Mouse (Mus musculus): ENCODE data around the gene Vps18. TPM values are rescaled to one million over a fixed set of nuclear protein-coding genes. Genes with fewer than 3 reads are reported as not detected.

Vps18 gene
- polyA plus RNA-seq, 1 experiment from 2014 or later: 6.3 TPM

DNA sequence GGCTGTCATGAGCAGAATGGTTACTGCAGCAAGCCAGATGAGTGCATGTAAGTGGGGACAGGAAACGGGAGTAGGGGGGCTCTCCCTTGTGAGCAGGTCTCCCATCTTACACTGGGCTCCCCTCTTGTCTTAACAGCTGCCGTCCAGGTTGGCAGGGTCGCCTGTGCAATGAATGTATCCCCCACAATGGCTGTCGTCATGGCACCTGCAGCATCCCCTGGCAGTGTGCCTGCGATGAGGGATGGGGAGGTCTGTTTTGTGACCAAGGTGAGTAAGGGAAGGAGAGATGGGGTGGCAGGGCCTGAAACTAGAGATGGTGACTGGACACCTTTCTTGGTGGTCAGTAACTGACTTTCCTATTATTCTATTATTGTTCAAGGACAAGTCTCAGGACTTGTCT is 40.0 kb downstream of the Vps18 start:
- whole genome bisulfite sequencing (ENCODE audit: insufficient replicate concordance): 45% methylated on average over 5 of the region's 5 CpGs
- no peak for ATAC-seq (ENCODE audit: low read depth)
- Histone ChIP-seq H3K4me3 (ENCODE audit: low read depth, low read length) (no peak overlapping the region), H3K9ac (ENCODE audit: low read depth, low read length) (no peak overlapping the region), H3K36me3 (ENCODE audit: control insufficient read depth, insufficient read depth) (no peaks in the 10 kb centered on the region), H3K27me3 (ENCODE audit: control insufficient read depth, insufficient read depth, low read depth, low read length) (peaks cover 75% of the 10 kb centered on the region), H3K4me1 (ENCODE audit: control insufficient read depth, low read depth, low read length) (peaks cover 32% of the 10 kb centered on the region), H3K9me3 (replicated peaks; ENCODE audit: control insufficient read depth, low read length) (no peaks in the 10 kb centered on the region), H3K4me2 (ENCODE audit: low read depth, low read length) (no peak overlapping the region), H3K27ac (ENCODE audit: low read length) (no peak overlapping the region)

DNA sequence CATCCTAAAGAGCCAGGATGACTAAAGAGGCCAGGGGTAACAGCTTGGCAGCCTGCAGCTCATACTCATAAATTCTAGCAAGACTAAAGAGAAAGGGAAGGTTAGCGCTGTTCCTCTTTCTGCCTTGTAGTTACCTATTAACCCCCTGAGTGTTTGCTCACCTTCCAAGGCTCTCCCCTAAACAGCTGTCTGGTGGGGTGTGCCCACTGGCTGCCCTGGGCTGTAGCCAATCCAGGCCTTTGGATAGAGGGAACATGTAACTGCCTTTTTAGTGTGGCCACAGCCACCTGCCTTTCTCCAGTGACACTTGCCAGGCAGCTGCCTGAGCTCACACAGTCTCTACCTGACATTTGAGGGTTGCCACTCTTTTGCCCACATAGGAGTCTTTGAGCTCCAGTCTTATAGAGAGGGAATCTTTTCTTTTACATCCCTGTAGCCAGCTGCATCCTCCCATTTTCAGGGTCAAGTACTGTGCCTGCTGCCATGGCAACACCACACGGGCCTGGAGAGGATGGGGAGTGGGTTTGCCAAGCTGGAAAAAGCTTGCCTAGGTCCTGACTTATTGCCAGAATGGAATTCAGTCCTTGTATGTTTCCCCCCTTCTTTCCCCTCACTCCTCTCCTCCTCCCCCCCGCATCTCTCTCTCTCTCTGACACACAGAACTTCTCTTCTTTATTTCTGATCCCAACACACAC is 40.7 kb downstream of the Vps18 start:
- Histone ChIP-seq H3K27ac (ENCODE audit: low read length) (no peak overlapping the region), H3K27me3 (ENCODE audit: control insufficient read depth, insufficient read depth, low read depth, low read length) (peaks cover 68% of the 10 kb centered on the region), H3K9ac (ENCODE audit: low read depth, low read length) (no peak overlapping the region), H3K4me3 (ENCODE audit: low read depth, low read length) (no peak overlapping the region), H3K4me2 (ENCODE audit: low read depth, low read length) (no peak overlapping the region), H3K36me3 (ENCODE audit: control insufficient read depth, insufficient read depth) (no peaks in the 10 kb centered on the region), H3K4me1 (ENCODE audit: control insufficient read depth, low read depth, low read length) (peaks cover 29% of the 10 kb centered on the region), H3K9me3 (replicated peaks; ENCODE audit: control insufficient read depth, low read length) (no peaks in the 10 kb centered on the region)
- 49% methylated on average over 3 of the region's 3 CpGs for WGBS (ENCODE audit: insufficient replicate concordance)
- ATAC-seq (ENCODE audit: low read depth): peak; percentile 69

DNA sequence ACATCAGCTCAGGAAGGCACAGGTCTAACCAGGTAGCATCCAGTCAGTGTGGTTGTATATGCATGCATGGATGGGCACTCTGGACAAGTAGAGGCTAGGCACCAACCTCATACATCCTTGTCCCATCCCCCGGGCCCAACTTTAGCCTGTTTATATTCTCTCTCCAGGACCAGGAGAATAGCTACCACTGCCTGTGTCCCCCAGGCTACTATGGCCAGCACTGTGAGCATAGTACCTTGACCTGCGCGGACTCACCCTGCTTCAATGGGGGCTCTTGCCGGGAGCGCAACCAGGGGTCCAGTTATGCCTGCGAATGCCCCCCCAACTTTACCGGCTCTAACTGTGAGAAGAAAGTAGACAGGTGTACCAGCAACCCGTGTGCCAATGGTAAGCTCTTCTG is 42.3 kb downstream of the Vps18 start:
- peaks cover 57% of the 10 kb centered on the region for H3K27me3 ChIP-seq (ENCODE audit: control insufficient read depth, insufficient read depth, low read depth, low read length)
- no peaks in the 10 kb centered on the region for H3K36me3 ChIP-seq (ENCODE audit: control insufficient read depth, insufficient read depth)
- no peak overlapping the region for H3K4me2 ChIP-seq (ENCODE audit: low read depth, low read length)
- 73% methylated on average over 8 of the region's 8 CpGs for WGBS (ENCODE audit: insufficient replicate concordance)
- no peaks in the 10 kb centered on the region for H3K9me3 ChIP-seq (replicated peaks; ENCODE audit: control insufficient read depth, low read length)
- no peak overlapping the region for H3K9ac ChIP-seq (ENCODE audit: low read depth, low read length)
- no peak overlapping the region for H3K27ac ChIP-seq (ENCODE audit: low read length)
- no peak for ATAC-seq (ENCODE audit: low read depth)
- H3K4me1 ChIP-seq (ENCODE audit: control insufficient read depth, low read depth, low read length): peaks cover 15% of the 10 kb centered on the region
- H3K4me3 ChIP-seq (ENCODE audit: low read depth, low read length): no peak overlapping the region

DNA sequence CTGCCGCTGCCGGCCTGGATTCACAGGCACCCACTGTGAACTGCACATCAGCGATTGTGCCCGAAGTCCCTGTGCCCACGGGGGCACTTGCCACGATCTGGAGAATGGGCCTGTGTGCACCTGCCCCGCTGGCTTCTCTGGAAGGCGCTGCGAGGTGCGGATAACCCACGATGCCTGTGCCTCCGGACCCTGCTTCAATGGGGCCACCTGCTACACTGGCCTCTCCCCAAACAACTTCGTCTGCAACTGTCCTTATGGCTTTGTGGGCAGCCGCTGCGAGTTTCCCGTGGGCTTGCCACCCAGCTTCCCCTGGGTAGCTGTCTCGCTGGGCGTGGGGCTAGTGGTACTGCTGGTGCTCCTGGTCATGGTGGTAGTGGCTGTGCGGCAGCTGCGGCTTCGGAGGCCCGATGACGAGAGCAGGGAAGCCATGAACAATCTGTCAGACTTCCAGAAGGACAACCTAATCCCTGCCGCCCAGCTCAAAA is 43.7 kb downstream of the Vps18 start:
- Histone ChIP-seq H3K4me1 (ENCODE audit: control insufficient read depth, low read depth, low read length) (peaks cover 4% of the 10 kb centered on the region), H3K27me3 (ENCODE audit: control insufficient read depth, insufficient read depth, low read depth, low read length) (peaks cover 46% of the 10 kb centered on the region), H3K36me3 (ENCODE audit: control insufficient read depth, insufficient read depth) (no peaks in the 10 kb centered on the region), H3K9ac (ENCODE audit: low read depth, low read length) (no peak overlapping the region), H3K4me3 (ENCODE audit: low read depth, low read length) (no peak overlapping the region), H3K9me3 (replicated peaks; ENCODE audit: control insufficient read depth, low read length) (no peaks in the 10 kb centered on the region), H3K27ac (ENCODE audit: low read length) (no peak overlapping the region), H3K4me2 (ENCODE audit: low read depth, low read length) (no peak overlapping the region)
- 67% methylated on average over 24 of the region's 24 CpGs for WGBS (ENCODE audit: insufficient replicate concordance)
- ATAC-seq (ENCODE audit: low read depth): no peak

DNA sequence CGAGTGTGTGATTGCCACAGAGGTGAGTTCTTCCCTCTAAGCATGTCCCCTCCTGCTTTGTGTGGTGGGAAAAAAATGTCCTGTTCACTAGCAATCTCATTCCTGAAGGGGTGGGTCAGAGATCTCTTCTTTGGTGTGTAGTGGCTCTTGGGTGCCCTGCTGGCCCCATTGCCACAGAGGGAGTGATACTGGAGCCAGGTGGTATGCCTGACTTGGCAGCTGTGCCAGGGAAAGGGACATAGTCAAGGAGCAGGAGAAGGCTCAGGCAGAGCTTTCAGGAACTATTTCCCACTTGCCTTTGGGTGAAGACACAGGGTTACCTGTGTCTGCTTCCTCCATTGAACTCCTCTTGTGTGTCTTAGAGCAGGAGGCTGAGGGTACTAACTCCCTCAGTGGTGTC is 45.6 kb downstream of the Vps18 start:
- Histone ChIP-seq H3K36me3 (ENCODE audit: control insufficient read depth, insufficient read depth) (no peaks in the 10 kb centered on the region), H3K4me2 (ENCODE audit: low read depth, low read length) (no peak overlapping the region), H3K9me3 (replicated peaks; ENCODE audit: control insufficient read depth, low read length) (no peaks in the 10 kb centered on the region), H3K27ac (ENCODE audit: low read length) (no peak overlapping the region), H3K4me3 (ENCODE audit: low read depth, low read length) (no peak overlapping the region), H3K4me1 (ENCODE audit: control insufficient read depth, low read depth, low read length) (peaks cover 8% of the 10 kb centered on the region), H3K27me3 (ENCODE audit: control insufficient read depth, insufficient read depth, low read depth, low read length) (peaks cover 28% of the 10 kb centered on the region), H3K9ac (ENCODE audit: low read depth, low read length) (no peak overlapping the region)
- 54% methylated on average over 1 of the region's 1 CpGs for WGBS (ENCODE audit: insufficient replicate concordance)
- no peak for ATAC-seq (ENCODE audit: low read depth)

DNA sequence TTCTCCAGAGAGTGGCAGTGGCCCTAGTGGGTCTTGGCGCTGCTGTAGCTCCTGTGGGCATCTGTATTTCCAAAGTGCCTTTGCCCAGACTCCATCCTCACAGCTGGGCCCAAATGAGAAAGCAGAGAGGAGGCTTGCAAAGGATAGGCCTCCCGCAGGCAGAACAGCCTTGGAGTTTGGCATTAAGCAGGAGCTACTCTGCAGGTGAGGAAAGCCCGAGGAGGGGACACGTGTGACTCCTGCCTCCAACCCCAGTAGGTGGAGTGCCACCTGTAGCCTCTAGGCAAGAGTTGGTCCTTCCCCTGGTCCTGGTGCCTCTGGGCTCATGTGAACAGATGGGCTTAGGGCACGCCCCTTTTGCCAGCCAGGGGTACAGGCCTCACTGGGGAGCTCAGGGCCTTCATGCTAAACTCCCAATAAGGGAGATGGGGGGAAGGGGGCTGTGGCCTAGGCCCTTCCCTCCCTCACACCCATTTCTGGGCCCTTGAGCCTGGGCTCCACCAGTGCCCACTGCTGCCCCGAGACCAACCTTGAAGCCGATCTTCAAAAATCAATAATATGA is 46.5 kb downstream of the Vps18 start:
- no peak overlapping the region for H3K27ac ChIP-seq (ENCODE audit: low read length)
- no peak overlapping the region for H3K9ac ChIP-seq (ENCODE audit: low read depth, low read length)
- H3K9me3 ChIP-seq (replicated peaks; ENCODE audit: control insufficient read depth, low read length): no peaks in the 10 kb centered on the region
- 75% methylated on average over 7 of the region's 7 CpGs for WGBS (ENCODE audit: insufficient replicate concordance)
- H3K4me2 ChIP-seq (ENCODE audit: low read depth, low read length): no peak overlapping the region
- no peak for ATAC-seq (ENCODE audit: low read depth)
- H3K4me1 ChIP-seq (ENCODE audit: control insufficient read depth, low read depth, low read length): peaks cover 4% of the 10 kb centered on the region
- no peak overlapping the region for H3K4me3 ChIP-seq (ENCODE audit: low read depth, low read length)
- H3K36me3 ChIP-seq (ENCODE audit: control insufficient read depth, insufficient read depth): no peaks in the 10 kb centered on the region
- H3K27me3 ChIP-seq (ENCODE audit: control insufficient read depth, insufficient read depth, low read depth, low read length): peaks cover 23% of the 10 kb centered on the region

DNA sequence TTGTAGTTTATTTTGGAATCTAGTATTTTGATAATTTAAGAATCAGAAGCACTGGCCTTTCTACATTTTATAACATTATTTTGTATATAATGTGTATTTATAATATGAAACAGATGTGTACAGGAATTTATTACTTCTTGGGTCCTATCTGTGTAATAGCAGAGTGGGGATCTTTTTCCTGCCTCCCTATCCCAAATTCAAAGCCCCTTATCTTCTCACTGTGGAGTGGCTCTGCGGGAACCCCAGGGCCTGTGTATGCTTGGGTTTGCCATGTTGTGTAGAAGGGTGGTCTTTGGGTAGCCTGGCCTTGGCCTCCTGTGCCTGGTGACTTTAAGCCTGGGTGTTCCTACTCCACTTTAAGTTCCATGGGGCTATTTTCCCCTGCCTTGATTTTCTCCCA is 47.0 kb downstream of the Vps18 start:
- no peak overlapping the region for H3K9ac ChIP-seq (ENCODE audit: low read depth, low read length)
- no peak overlapping the region for H3K27ac ChIP-seq (ENCODE audit: low read length)
- no peak for ATAC-seq (ENCODE audit: low read depth)
- peaks cover 4% of the 10 kb centered on the region for H3K4me1 ChIP-seq (ENCODE audit: control insufficient read depth, low read depth, low read length)
- 68% methylated on average over 1 of the region's 1 CpGs for WGBS (ENCODE audit: insufficient replicate concordance)
- H3K9me3 ChIP-seq (replicated peaks; ENCODE audit: control insufficient read depth, low read length): no peaks in the 10 kb centered on the region
- H3K4me3 ChIP-seq (ENCODE audit: low read depth, low read length): no peak overlapping the region
- H3K36me3 ChIP-seq (ENCODE audit: control insufficient read depth, insufficient read depth): no peaks in the 10 kb centered on the region
- H3K27me3 ChIP-seq (ENCODE audit: control insufficient read depth, insufficient read depth, low read depth, low read length): peaks cover 21% of the 10 kb centered on the region
- H3K4me2 ChIP-seq (ENCODE audit: low read depth, low read length): no peak overlapping the region

DNA sequence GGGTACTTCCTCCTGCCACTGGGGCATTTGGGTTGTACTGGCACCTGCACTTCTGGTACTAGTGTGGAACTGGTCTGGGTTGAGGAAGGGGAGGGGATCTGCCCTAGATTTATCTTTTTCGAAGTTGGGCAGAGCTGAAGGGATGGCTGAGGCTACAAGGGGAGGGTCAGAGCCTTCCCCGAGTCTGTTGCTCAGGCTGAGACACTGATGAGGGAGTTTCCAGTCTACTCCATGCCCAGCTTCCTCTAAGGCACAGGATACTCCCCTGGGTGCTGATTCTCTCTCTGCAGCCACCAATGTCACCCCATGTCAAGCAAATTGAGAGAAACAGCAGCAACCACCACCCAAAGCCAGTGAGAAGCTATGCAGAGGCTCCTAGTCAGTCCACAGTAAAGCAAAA is 47.5 kb downstream of the Vps18 start:
- peaks cover 20% of the 10 kb centered on the region for H3K27me3 ChIP-seq (ENCODE audit: control insufficient read depth, insufficient read depth, low read depth, low read length)
- 21% methylated on average over 2 of the region's 2 CpGs for WGBS (ENCODE audit: insufficient replicate concordance)
- H3K4me3 ChIP-seq (ENCODE audit: low read depth, low read length): no peak overlapping the region
- ATAC-seq (ENCODE audit: low read depth): no peak
- no peak overlapping the region for H3K4me2 ChIP-seq (ENCODE audit: low read depth, low read length)
- H3K9me3 ChIP-seq (replicated peaks; ENCODE audit: control insufficient read depth, low read length): no peaks in the 10 kb centered on the region
- peak overlapping the region; percentile 35 for H3K27ac ChIP-seq (ENCODE audit: low read length)
- H3K4me1 ChIP-seq (ENCODE audit: control insufficient read depth, low read depth, low read length): peaks cover 4% of the 10 kb centered on the region
- H3K36me3 ChIP-seq (ENCODE audit: control insufficient read depth, insufficient read depth): no peaks in the 10 kb centered on the region
- no peak overlapping the region for H3K9ac ChIP-seq (ENCODE audit: low read depth, low read length)

DNA sequence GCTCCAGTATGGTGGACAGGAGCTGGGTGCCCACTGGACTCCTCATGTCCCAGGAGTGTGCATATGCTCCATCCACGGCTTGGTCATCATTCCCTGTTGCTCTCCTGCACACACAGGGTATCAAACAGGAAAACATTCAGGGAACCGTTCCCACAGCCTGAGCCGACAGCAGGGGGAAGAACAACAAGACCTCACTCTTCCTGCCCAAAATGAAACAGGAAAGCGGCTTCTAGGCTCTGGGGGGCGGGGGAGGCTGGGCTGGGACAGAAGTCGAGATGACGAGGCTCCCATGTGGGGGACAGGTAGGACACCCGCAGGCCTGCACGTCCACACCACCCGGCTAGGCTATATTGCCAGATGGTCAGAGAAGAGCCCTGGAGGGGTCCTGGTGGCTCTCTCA is 47.9 kb downstream of the Vps18 start:
- no peak overlapping the region for H3K4me2 ChIP-seq (ENCODE audit: low read depth, low read length)
- ATAC-seq (ENCODE audit: low read depth): 0 out of 2 replicates have a peak, but pooled peaks have one; percentile 11
- H3K4me1 ChIP-seq (ENCODE audit: control insufficient read depth, low read depth, low read length): peaks cover 4% of the 10 kb centered on the region
- no peaks in the 10 kb centered on the region for H3K36me3 ChIP-seq (ENCODE audit: control insufficient read depth, insufficient read depth)
- H3K4me3 ChIP-seq (ENCODE audit: low read depth, low read length): no peak overlapping the region
- peak overlapping the region; percentile 35 for H3K27ac ChIP-seq (ENCODE audit: low read length)
- no peak overlapping the region for H3K9ac ChIP-seq (ENCODE audit: low read depth, low read length)
- WGBS (ENCODE audit: insufficient replicate concordance): 24% methylated on average over 10 of the region's 10 CpGs
- H3K27me3 ChIP-seq (ENCODE audit: control insufficient read depth, insufficient read depth, low read depth, low read length): peaks cover 17% of the 10 kb centered on the region
- no peaks in the 10 kb centered on the region for H3K9me3 ChIP-seq (replicated peaks; ENCODE audit: control insufficient read depth, low read length)
